Mouse (Mus musculus) heart, embryonic 14.5 days (tissue): ENCODE measurements around the gene Olfr91. TPM values are rescaled to one million over a fixed set of nuclear protein-coding genes. Genes with fewer than 3 reads are reported as not detected.

Experiments
- ATAC-seq: fragments of 200-750 bp; cut with Nextera tagmentation; 2 replicates; pipeline ENCODE4 v1.8.0; 2017; ENCODE audit warnings: low read depth, moderate TSS enrichment; ENCODE audit not compliant: insufficient number of reproducible peaks, insufficient read depth, low FRiP score
- H3K27ac ChIP-seq, 2 experiments: fragments of 200-500 bp in 1 of 2; fragments of 300-500 bp in 1 of 2; sonication (generic) in 1 of 2; replicated peaks in 1 of 2; 2 replicates each; pipeline ENCODE4 v1.5.1; 2012 to 2014; ENCODE audit warnings: low read depth in 2 of 2, low read length in 2 of 2, control low read depth in 1 of 2, mild to moderate bottlenecking in 1 of 2, mixed read lengths in 1 of 2; ENCODE audit not compliant: control insufficient read depth in 1 of 2, insufficient read depth in 1 of 2
- H3K27me3 ChIP-seq: fragments of 300-500 bp; sonication (generic); 2 replicates; pipeline ENCODE4 v1.6.1; 2014; ENCODE audit warnings: mild to moderate bottlenecking, low read length, control low read depth; ENCODE audit not compliant: control insufficient read depth, insufficient read depth
- H3K36me3 ChIP-seq: fragments of 300-500 bp; sonication (generic); 2 replicates; pipeline ENCODE4 v1.6.1; 2014; ENCODE audit warnings: mild to moderate bottlenecking, control low read depth, low read length, mixed read lengths; ENCODE audit not compliant: control insufficient read depth, insufficient read depth
- H3K4me1 ChIP-seq, 2 experiments: fragments of 200-500 bp in 1 of 2; fragments of 300-500 bp in 1 of 2; sonication (generic) in 1 of 2; 2 replicates each; pipeline ENCODE4 v1.6.1; 2012 to 2014; ENCODE audit warnings: low read length in 2 of 2, control low read depth in 1 of 2, mixed read lengths in 1 of 2; ENCODE audit not compliant: control insufficient read depth in 2 of 2, insufficient read depth in 2 of 2
- H3K4me2 ChIP-seq: fragments of 300-500 bp; sonication (generic); 2 replicates; pipeline ENCODE4 v1.6.1; 2014; ENCODE audit warnings: mild to moderate bottlenecking, low read length
- H3K4me3 ChIP-seq, 2 experiments: fragments of 200-500 bp in 1 of 2; fragments of 300-500 bp in 1 of 2; sonication (generic) in 1 of 2; 2 replicates each; pipeline ENCODE4 v1.5.1; 2012 to 2014; ENCODE audit warnings: low read length in 2 of 2, mild to moderate bottlenecking in 2 of 2, control low read depth in 1 of 2, low read depth in 1 of 2, moderate library complexity in 1 of 2; ENCODE audit not compliant: control insufficient read depth in 1 of 2, insufficient read depth in 1 of 2
- H3K9ac ChIP-seq: fragments of 300-500 bp; sonication (generic); 2 replicates; pipeline ENCODE4 v1.6.1; 2014; ENCODE audit warnings: mild to moderate bottlenecking, low read length
- H3K9me3 ChIP-seq: fragments of 300-500 bp; sonication (generic); 2 replicates; pipeline ENCODE4 v1.6.1; 2016; ENCODE audit warnings: low read length, control low read depth; ENCODE audit not compliant: control insufficient read depth
- WGBS: fragments of 180-500 bp; shearing (Covaris S2); extraction: QIAGEN DNeasy Blood & Tissue Kit; methylation state at CpG from one replicate; pipeline ENCODE4 v1.1.7; 2014; 5-methylcytosine and 5-hydroxymethylcytosine counted together
- polyA plus RNA-seq: library from polyadenylated mRNA; unstranded; fragments of >200 nt; fragmentation: Nextera tagmentation; extraction: Ambion mirVana; gene quantifications from 2 replicates; pipeline ENCODE4 v1.2.1, GENCODE M21; 2014

The Olfr91 gene
- polyA plus RNA-seq, 1 experiment from 2014 or later = not detected

GRCm38 (mm10) chr17:37061435-37061834 lies 36.6 kb downstream of the Olfr91 start:
- peaks cover 83% of the 10 kb centered on the region for H3K36me3 ChIP-seq
- 82% methylated on average over 3 of the region's 3 CpGs for WGBS

GRCm38 (mm10) chr17:37056957-37057356 lies 41.1 kb downstream of the Olfr91 start:
- peaks cover 75% of the 10 kb centered on the region for H3K36me3 ChIP-seq
- H3K4me1 ChIP-seq = no peaks in the 10 kb centered on the region
- H3K4me2 ChIP-seq = no peak overlapping the region
- WGBS = 92% methylated on average over 6 of the region's 6 CpGs
- H3K27me3 ChIP-seq = no peaks in the 10 kb centered on the region
- no peak overlapping the region for H3K4me3 ChIP-seq
- ATAC-seq = no peak
- no peak overlapping the region for H3K27ac ChIP-seq
- no peak overlapping the region for H3K9ac ChIP-seq
- H3K9me3 ChIP-seq = no peaks in the 10 kb centered on the region

More at GRCm38 (mm10) chr17:37061435-37061834, 36.6 kb downstream of the Olfr91 start:
- H3K27ac ChIP-seq = no peak overlapping the region
- H3K27me3 ChIP-seq = no peaks in the 10 kb centered on the region
- H3K4me3 ChIP-seq = no peak overlapping the region
- H3K4me1 ChIP-seq = no peaks in the 10 kb centered on the region
- no peak overlapping the region for H3K4me2 ChIP-seq
- no peaks in the 10 kb centered on the region for H3K9me3 ChIP-seq
- ATAC-seq = no peak
- H3K9ac ChIP-seq = no peak overlapping the region

- Histone ChIP-seq H3K4me1 (peaks cover 14 to 19% of the 10 kb centered on the region in 2 experiments; a peak in 3 of 4 replicates), H3K9ac (no peak overlapping the region), H3K4me3 (no peak overlapping the region), H3K36me3 (peaks cover 32% of the 10 kb centered on the region), H3K27me3 (0 out of 2 replicates have a peak, but pooled peaks cover 4% of the 10 kb centered on the region), H3K9me3 (no peaks in the 10 kb centered on the region), H3K4me2 (no peak overlapping the region), H3K27ac (no peak overlapping the region)
- ATAC-seq = no peak
- 56% methylated on average over 4 of the region's 4 CpGs for WGBS
Observed at GRCm38 (mm10) chr17:37051745-37052144, 46.3 kb downstream of the Olfr91 start.

- no peaks in the 10 kb centered on the region for H3K9me3 ChIP-seq
- H3K27ac ChIP-seq = no peak overlapping the region
- no peak for ATAC-seq
- H3K4me1 ChIP-seq = peaks cover 16 to 22% of the 10 kb centered on the region in 2 experiments; a peak in 3 of 4 replicates
- H3K27me3 ChIP-seq = 0 out of 2 replicates have a peak, but pooled peaks cover 4% of the 10 kb centered on the region
- H3K9ac ChIP-seq = peak overlapping the region; percentile 76
- peak overlapping the region; percentile 57 for H3K4me3 ChIP-seq
- peaks cover 23% of the 10 kb centered on the region for H3K36me3 ChIP-seq
- peak overlapping the region; percentile 95 for H3K4me2 ChIP-seq
- WGBS = 9% methylated on average over 27 of the region's 27 CpGs
Observed at GRCm38 (mm10) chr17:37050876-37051275, 47.2 kb downstream of the Olfr91 start.

GRCm38 (mm10) chr17:37050399-37050798 lies 47.7 kb downstream of the Olfr91 start:
- ATAC-seq = peak; percentile 6; the same call in 1 of the 2 replicates
- no peak overlapping the region for H3K27ac ChIP-seq
- WGBS = under 1% methylated on average over 20 of the region's 22 CpGs

GRCm38 (mm10) chr17:37049570-37050310 lies 48.3 kb downstream of the Olfr91 start:
- WGBS = 4% methylated on average over 39 of the region's 39 CpGs
- ATAC-seq = no peak
- Histone ChIP-seq H3K27ac (no peak overlapping the region), H3K9me3 (no peaks in the 10 kb centered on the region), H3K27me3 (0 out of 2 replicates have a peak, but pooled peaks cover 4% of the 10 kb centered on the region), H3K4me2 (peak overlapping the region; percentile 95), H3K4me1 (peaks cover 18 to 22% of the 10 kb centered on the region in 2 experiments), H3K4me3 (peak overlapping the region; percentile 57), H3K36me3 (peaks cover 11% of the 10 kb centered on the region), H3K9ac (peak overlapping the region; percentile 76)

More at GRCm38 (mm10) chr17:37050399-37050798, 47.7 kb downstream of the Olfr91 start:
- peaks cover 17 to 22% of the 10 kb centered on the region in 2 experiments for H3K4me1 ChIP-seq
- peaks cover 18% of the 10 kb centered on the region for H3K36me3 ChIP-seq
- H3K4me2 ChIP-seq = peak overlapping the region; percentile 95
- peak overlapping the region; percentile 76 for H3K9ac ChIP-seq
- H3K4me3 ChIP-seq = peak overlapping the region; percentile 57
- 0 out of 2 replicates have a peak, but pooled peaks cover 4% of the 10 kb centered on the region for H3K27me3 ChIP-seq
- H3K9me3 ChIP-seq = no peaks in the 10 kb centered on the region

- no peaks in the 10 kb centered on the region for H3K36me3 ChIP-seq
- peaks cover 18 to 22% of the 10 kb centered on the region in 2 experiments for H3K4me1 ChIP-seq
- H3K4me3 ChIP-seq = no peak overlapping the region
- no peak overlapping the region for H3K9ac ChIP-seq
- H3K27me3 ChIP-seq = 0 out of 2 replicates have a peak, but pooled peaks cover 4% of the 10 kb centered on the region
- 67% methylated on average over 7 of the region's 7 CpGs for WGBS
- H3K27ac ChIP-seq = no peak overlapping the region
- no peak for ATAC-seq
- H3K4me2 ChIP-seq = no peak overlapping the region
- no peaks in the 10 kb centered on the region for H3K9me3 ChIP-seq
Observed at GRCm38 (mm10) chr17:37048383-37048782, 49.7 kb downstream of the Olfr91 start.
